Mouse (Mus musculus) T-helper 2 cell (primary cell): ENCODE measurements around the gene Ppm1g.
"Not testable (repeated sequence)": the region's sequence is repeated elsewhere in the genome, so short reads cannot be mapped to it uniquely, and the experiment has no call there.

ENCODE experiments used
- in situ Hi-C: fragments of 300-600 bp; cut with MboI, MseI; formaldehyde crosslinking; loops from one replicate; pipeline ENCODE4 v1.15.1; 2025; ENCODE audit warnings: high pct_unique_total_duplicates

Ppm1g gene

DNA sequence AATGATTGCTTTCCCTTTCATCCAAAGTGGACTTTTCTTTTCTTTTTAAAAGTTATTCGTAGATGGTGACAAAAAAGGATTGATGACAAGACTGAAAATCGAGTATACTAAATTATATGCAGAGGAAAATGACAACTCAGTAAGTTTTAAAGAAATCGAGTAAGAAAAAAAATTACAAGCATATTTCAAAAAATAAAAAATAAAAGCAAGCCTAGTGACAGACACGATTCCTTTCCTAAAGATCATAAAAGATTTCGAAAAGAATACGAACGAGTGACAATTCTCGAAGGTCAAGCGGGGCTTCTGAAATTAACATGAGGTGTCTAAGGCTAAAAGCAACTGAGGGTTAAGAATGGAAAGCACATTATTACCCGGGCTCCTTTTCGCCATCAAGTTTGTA lies 1.0 kb downstream of the Ppm1g start:
- in situ Hi-C loops = no loop called here

DNA sequence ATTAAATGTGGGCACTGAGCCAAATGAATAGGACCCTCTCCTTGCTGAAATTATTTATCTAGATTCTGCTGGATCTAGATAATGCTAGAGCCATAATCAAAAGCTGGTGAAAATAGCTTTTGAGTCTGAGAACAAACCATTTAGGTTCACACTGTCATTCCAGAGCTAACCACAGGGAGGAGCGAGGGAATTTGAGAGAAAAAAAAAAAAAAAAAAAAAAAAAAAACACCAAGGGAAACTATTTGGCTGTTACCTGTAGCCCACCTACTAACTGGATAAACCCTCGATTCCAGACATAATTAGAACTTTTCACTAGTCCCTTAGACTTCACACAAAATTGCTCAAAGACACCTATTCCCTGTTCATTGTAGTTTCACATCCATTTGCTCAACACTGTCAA lies 1.4 kb downstream of the Ppm1g start:
- in situ Hi-C loops = no loop called here

DNA sequence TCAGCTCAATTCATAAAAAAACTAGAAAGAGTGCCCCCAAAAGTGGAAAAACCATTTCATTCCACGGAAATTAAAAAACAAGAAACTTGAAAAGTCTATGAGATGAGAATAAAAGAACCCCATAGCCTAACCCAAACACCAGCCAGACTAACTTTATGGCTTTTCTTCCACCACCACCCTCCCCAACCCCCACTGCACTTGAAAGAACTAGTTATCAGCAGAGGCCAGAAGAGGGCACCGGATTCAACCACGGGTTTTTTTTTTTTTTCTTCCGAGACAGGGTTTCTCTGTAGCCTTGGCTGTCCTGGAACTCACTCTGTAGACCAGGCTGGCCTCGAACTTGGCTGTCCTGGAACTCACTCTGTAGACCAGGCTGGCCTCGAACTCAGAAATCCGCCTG lies 2.2 kb downstream of the Ppm1g start:
- in situ Hi-C loops = no loop called here

DNA sequence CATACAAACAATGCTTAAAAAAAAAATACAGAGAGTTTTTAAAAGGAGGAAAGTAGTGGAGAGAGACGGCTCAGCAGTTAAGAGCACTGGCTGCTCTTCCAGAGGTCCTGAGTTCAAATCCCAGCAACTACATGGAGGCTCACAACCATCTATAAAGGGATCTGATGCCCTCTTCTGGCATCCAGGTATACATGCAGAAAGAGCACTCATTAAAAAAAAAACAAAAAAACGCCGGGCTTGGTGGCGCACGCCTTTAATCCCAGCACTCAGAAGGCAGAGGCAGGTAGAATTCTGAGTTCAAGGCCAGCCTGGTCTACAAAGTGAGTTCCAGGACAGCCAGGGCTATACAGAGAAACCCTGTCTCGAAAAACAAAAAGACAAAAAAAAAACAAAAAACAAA lies 3.9 kb downstream of the Ppm1g start:
- in situ Hi-C loops = not testable (repeated sequence)

DNA sequence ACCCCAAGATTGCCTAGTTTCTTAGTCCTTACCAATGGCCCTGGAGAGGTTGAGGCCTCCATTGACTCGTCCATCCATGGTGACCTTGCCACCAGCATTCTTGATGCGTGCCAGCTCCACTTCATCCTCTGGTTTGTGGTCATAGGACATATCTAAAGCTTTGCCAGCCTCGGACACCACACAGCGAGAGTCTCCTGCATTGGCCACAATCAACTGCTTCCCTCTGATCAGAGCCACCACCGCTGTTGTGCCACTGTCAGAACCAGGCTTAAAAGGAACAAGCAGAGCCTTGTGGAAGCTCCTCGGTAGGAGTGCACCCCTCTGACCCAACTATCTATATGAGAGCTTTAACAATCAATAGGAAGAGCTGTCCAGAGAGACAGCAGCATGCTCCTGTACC lies 16.1 kb downstream of the Ppm1g start:
- in situ Hi-C loops = no loop called here

DNA sequence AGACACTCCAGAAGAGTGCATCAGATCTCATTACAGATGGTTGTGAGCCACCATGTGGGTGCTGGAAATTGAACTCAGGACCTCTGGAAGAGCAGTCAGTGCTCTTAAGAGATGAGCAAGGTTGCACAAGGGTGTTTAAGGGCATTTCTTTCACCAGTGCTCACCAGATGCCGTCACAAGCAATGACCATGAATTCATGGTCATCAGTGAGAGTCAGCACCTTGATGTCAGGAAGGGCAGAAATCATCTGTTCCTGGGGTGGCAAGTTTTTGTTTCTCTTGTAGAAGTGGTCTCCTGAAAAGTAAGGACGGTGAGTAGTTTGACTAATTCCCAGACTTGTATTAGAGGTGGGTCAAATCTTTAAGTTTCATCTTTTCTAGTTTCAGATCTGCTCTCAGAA lies 16.6 kb downstream of the Ppm1g start:
- in situ Hi-C loops = no loop called here

DNA sequence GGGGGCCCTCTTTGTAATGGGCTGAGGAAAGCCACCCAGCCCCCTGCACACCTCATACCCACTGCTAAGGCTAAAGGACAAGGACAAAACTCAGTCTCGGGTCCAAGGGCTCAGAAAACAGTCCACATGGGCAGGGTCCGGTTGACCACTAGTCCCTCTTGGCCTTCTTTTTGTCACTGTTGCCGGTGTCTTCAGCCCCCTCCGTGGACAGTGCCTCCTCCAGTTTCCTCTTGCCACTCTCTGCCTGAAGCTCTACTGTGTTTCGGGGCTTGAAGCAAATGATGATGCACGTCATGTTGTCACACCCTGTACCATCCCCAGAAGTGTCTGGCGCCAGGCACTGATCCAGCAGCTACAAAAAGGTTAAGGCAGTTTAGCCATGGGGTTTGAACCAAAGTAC lies 17.6 kb downstream of the Ppm1g start:
- in situ Hi-C loops = no loop called here

DNA sequence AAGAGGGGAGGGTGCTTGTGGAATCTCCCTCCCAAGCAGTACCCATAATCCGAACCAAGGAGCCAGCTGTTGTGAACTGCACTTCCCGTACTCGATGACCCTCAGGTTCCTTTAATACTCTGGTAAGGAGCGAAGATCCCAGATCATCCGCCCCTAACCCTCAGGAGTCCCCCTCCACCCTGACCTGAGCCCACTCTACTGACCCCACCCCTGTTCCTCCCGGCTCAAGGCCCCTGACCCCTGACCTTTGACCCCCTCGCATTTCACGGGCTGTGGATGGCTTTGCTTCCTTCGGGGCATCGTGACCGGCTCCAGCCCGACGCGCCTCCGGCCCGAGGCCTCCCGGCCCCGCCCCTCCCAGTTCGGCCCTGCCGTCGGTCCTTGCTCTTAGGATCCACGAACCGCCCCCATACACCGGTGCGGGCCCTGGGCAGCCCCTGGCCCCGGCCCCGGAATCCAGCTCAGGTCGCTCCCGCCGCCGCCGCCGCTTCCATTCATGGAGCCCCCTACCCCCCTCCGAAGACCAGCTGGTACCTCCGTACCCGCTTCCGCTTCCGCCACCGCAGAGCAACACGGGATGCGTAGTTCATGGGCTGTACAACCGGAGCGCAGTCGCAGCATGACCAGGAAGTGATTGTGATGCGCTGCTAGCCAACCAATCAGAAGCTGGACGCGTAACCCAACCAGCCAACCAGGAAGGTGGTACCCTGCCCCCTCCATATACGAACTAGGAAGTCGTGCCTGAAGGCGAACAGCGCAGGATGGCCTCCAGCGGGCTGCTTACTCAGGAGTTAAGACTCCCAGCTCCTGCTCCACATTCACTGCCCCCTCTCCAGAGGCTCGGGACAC lies 18.5 kb downstream of the Ppm1g start, which contains the start of gene Zfp513:
Gene Zfp513, minus strand, starts transcription at position 562 of the 849 bp plus-strand sequence.
- in situ Hi-C loops = no loop called here

DNA sequence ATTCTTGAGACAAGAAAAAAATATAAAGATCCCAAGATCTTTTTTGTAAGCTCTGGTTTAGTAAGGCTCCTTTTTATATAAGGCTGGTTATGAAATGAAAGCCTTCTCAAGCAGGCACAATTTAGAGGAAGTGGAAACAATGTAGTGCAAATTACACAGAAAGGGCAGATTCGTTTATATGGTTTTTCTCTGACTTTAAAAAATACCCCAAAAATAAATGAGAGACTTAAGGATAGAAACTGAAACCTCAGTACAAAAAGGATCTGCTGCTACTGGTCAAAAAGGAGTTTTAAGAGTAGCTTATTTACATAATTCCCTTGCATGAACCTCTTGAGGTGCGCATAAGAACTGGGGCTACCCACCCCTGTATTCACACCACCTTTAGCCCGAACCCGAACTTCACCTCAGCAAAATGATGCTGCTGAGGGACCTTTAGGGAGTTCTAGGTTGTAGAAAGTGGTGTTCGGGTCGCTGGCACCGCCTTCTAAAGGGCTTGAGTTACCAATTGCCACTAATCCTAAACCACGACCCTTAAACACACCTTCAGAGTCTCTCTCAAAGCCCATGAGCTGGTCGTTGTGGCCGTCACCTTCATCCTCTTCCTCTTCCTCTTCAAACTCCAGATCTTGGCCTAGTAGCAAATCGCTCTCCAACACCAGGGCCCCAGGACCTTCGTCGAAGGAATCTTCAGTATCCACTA lies 19.3 kb downstream of the Ppm1g start:
- in situ Hi-C loops = no loop called here

DNA sequence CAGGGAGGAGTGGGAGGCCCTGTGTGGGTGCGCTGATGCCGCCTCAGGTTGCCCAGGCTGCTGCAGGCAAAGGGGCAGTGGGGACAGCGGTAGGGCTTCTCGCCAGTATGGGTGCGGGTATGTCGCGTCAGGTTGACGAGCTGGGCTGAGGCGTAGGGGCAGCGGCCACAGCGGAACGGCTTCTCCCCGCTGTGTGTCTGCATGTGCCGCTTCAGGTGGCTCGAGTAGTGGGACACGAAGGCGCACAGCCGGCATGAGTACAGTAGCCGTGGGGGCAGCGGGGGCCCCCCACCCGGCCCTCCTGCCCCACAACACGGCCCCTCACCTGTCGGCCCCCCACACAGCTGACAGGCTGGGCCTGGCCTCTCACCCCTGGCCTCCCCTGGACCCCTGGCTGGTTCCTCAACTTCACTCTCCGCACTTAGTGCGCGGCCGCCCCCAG lies 20.1 kb downstream of the Ppm1g start:
- in situ Hi-C loops = no loop called here

DNA sequence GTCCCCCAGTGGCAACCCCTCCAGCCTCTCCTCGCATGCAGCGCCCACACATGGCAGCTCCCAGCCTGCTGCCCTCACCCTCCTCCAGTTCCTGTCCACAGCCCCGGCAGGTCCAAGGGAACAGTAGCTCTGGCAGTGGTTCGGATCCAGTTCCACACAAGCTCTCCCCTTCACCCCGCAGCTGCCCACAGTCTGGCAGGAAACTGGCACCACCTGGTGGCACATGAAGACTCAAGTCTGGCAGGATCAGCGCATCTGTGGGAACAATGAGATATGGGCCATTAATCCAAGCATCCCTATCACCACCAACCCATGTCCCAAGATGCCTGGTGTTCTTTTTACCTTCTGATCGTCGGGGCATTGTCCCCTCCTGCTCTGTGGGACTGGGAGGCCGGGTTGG lies 20.6 kb downstream of the Ppm1g start:
- in situ Hi-C loops = loop anchor here (10.0 kb wide), 1 partner anchor 965 kb away; the partner anchor contains the start of gene Selenoi

DNA sequence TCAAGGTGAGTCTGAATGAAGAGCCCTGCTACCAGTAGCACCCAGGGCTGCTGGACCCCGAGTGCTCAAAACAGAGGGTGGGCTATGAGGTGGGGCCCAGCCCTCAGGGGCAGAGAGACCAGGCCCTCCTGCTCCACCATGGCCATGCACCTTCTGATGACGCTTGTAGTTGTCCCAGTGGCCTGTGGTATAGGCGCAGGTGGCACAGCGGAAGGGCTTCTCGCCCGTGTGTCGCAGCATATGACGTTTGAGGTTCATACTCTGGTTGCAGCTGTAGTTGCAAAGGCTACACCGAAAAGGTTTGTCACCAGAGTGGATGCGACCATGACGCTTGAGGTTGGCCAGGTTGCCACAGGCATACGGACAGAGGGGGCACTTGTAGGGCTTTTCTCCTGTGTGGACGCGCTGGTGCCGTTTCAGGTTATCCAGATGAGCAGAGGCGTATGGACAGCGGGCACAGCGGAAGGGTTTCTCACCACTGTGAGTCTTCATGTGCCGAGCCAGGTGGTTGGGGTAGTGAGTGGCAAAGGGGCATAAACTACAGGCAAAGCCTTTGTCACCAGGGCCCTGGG lies 21.1 kb downstream of the Ppm1g start:
- in situ Hi-C loops = loop anchor here (10.0 kb wide), 1 partner anchor 965 kb away; the partner anchor contains the start of gene Selenoi

DNA sequence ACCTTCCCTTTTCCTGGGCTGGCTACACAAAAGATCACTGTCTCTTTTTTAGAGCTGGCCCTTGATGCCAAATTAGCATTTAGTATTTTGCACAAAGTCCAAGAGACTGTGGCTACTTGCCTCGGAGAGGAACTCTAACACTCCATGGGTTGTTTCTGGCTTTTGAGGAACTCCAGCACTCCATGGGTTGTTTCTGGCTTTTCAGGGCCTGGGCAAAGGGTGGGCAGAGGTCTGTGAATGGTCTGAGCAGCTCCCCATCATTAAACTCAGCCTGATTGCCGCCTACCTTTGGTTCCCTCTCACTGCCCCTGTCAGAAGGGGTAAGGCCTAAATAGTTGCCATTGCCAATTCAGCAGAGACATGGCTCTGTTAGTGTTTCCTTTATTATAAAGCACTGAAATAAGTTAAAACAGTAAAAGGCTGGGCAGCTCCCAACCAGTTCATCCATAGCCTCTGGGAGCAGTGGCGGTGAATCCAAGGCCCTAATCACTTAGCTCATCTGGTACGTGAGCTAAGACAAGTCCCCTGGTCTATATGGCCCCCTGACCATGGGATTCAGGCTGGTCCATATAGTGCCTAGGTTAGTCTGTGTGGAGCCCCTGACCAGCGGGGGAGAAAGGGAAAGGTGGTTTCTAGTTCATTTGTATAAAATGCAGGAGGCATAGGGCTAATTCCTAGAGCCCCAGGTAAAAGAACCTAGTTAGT lies 21.7 kb downstream of the Ppm1g start:
- in situ Hi-C loops = loop anchor here (10.0 kb wide), 1 partner anchor 964 kb away; the partner anchor contains the start of gene Selenoi

DNA sequence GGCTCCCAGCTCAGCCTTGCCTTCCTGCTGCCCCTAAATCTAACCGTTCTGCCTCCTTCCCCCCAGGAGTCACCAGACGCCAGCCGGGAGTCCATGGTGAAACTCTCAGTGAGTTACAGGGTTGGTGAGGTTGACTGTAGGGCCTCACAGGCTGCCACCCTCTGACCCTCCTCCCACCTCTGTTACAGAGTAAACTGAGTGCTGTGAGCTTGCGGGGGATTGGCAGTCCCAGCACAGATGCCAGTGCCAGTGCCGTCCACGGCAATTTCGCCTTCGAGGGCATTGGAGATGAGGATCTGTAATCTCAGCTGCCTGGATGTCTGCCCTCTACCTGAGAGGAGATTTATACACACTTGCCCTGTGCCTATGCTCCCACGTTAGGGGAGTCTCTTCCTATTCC lies 22.3 kb downstream of the Ppm1g start:
- in situ Hi-C loops = loop anchor here (10.0 kb wide), 1 partner anchor 963 kb away; the partner anchor contains the start of gene Selenoi

DNA sequence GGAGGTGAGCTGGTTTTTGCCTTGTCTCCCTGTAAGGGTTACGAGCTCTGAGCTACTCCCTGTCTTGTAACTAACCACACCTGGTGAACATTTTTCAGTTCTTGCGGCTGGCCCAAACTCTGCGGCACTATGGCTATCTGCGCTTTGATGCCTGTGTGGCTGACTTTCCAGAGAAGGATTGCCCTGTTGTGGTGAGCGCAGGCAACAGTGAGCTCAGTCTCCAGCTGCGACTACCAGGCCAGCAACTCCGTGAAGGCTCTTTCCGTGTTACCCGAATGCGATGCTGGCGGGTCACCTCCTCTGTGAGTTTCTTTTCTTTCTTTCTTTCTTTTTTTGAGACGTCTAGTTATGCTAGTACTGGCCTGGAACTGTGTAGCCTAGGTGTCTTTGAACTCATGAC lies 23.4 kb downstream of the Ppm1g start:
- in situ Hi-C loops = loop anchor here (10.0 kb wide), 1 partner anchor 962 kb away; the partner anchor contains the start of gene Selenoi

DNA sequence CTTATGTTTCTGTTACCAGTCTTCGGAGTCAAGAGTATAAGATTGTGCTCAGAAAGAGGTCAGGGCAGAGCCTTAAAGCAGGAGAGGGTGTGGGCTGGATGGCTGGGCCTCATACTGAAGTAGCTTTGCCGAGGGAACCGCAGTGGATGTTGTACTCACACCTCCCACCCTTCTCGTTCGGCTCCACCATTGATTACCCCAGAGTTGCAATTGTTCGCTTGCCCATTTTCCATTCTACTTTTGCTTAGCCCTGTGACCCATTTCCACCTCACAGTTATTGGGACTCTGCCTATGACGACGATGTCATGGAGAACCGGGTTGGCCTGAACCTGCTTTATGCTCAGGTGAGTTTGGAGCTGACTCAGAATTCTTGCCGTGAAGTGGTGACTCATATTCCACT lies 24.3 kb downstream of the Ppm1g start:
- in situ Hi-C loops = loop anchor here (10.0 kb wide), 1 partner anchor 961 kb away; the partner anchor contains the start of gene Selenoi

DNA sequence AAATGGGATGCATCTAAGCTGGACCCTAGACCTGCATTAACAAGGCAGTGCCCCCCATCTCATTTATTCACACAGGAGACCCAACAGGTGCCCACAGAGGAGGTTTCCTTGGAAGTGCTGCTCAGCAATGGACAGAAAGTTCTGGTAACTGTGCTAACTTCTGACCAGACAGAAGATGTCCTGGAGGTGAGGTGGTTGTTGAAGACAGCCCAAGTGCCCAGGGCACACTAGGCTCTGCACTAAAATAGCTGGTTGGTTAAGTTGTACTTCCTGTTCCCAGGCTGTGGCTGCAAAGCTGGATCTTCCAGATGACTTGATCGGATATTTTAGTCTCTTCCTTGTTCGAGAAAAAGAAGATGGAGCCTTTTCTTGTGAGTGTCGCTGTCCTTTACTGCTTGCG lies 24.8 kb downstream of the Ppm1g start:
- in situ Hi-C loops = loop anchor here (10.0 kb wide), 1 partner anchor 961 kb away; the partner anchor contains the start of gene Selenoi

DNA sequence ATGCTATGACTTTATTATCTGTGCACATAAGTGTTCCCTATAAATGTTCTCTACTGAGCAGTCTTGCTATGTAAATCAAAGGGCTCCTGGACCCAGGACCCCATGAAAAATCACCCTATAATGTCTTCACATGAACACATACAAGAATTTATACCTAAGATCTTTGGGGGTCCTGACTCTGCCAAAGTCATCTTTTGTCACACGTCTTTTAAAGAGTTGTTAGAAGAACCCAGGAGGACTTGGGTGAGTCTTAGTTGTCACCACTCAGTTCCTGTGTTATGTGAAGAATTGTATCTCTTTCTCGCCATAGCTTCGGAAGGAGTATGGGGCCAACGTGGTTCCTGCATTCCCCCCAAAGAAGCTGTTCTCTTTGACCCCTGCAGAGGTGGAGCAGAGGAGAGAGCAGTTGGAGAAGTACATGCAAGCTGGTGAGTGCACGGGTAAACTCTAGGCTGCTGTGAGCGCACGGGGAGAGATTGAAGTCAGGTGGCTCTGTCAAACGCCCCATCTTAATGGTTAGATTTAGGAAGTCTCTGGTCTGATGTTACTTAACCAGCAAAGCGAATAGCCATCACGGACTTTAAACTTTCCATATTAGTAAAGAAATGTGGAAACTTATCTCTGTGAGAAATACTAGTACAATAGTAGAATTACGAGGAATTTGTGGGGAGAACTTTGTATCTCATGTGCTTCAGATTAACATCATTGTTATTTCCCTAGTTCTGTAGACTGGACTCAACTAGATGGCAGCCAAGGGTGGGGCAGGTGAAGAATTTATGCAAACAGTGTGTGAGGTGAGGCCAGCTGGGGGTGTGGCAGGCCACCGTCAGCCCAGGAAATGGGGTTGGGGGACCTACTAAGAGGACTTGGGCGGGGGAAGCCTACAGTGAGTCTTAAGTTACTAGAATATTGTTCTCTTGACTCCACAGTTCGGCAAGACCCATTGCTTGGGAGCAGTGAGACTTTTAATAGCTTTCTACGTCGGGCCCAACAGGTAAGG lies 25.7 kb downstream of the Ppm1g start:
- in situ Hi-C loops = loop anchor here (10.0 kb wide), 1 partner anchor 960 kb away; the partner anchor contains the start of gene Selenoi

DNA sequence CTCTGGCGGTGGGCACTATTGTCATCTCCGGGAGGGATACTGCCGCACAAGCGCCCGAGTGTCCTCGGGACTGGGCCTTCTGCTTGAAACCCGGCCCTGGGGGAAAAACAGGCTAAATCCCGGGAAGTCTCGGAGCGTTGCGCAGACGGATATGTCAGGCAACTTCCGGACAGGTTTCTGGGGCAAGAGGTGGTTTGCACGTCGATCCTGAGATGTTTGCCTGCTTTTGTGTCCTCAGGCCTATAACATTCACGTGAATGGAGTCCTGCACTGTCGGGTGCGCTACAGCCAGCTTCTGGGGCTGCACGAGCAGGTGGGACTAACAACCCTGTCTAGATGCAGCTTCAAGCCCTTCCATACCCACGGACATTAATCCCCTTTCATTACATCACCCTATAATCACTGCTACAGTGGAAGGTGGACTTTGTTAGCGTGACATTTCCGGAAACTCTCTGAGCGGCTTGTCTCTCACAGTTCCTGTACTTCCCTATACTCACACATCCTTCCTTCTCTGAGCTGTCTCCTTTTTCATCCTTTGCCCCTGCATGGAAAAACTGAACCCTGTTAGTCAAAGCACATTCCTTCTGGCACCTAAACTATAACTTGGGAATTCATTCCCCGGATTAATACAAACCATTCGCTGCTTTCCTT lies 26.7 kb downstream of the Ppm1g start:
- in situ Hi-C loops = loop anchor here (10.0 kb wide), 1 partner anchor 959 kb away; the partner anchor contains the start of gene Selenoi
